In genomic region chr5:148954314-148955060, GRCm38 (mm10) we compare ENCODE assay signal across 13 mouse cellular contexts. TPM values are rescaled to one million over a fixed set of nuclear protein-coding genes. Genes with fewer than 3 reads are reported as not detected.
DNase-seq lines count a peak whose midpoint lies in the region; ATAC-seq and TF ChIP-seq lines count a peak whose summit lies in the region.
"Had no signal": no experiment of that assay in that cellular context is flagged by ENCODE, and none has a peak within 500 bp of the region (broad histone marks: within the 10 kb centered on the region; RNA-seq: fewer than 3 reads in every experiment).

No protein-coding gene starts in this region.

- H3K4me3 ChIP-seq in kidney, adult 2 months (ENCODE audit: insufficient read depth, low read depth, low read length): no peak overlapping the region
- H3K4me3 ChIP-seq in macrophage (ENCODE audit: inconsistent target): no peak overlapping the region
- H3K4me3 ChIP-seq: neural tube, embryonic 13.5 days had no signal

- DNase-seq in adrenal gland, adult (ENCODE audit: inconsistent age in 2 of 2, low spot score in 1 of 2): peak; percentile 61 to 70
- DNase-seq in adrenal gland, postnatal 25 days: no peak
- peak; percentile 54 for DNase-seq in kidney, adult 2 months
- DNase-seq in kidney, adult 18-20 months: no peak
- no peak for DNase-seq in embryo, embryonic 10 days (ENCODE audit: low spot score)
- no peak for DNase-seq in right cerebral cortex, postnatal 36 days (ENCODE audit: low spot score in 2 of 2)
- DNase-seq: kidney, adult 11 months; lung, postnatal 36 days had no signal

- H3K27ac ChIP-seq in kidney, adult 2 months (ENCODE audit: insufficient read depth, low read depth, low read length): peak overlapping the region; percentile 1; the same call in 1 of the 2 replicates
- H3K27ac ChIP-seq in macrophage: peak overlapping the region; percentile 4; the same call in 1 of the 2 replicates
- H3K27ac ChIP-seq: neural tube, embryonic 13.5 days had no signal

- peak; percentile 87 for ATAC-seq in erythroblast, adult 5-6 weeks (replicated peaks; ENCODE audit: low FRiP score, poor library complexity, severe bottlenecking)

- TF ChIP-seq CTCF in kidney, adult 2 months (conservative IDR thresholded peaks at IDR 0.05; ENCODE audit: insufficient read depth, insufficient read length, low read depth, low read length): no peak

- peaks cover 10% of the 10 kb centered on the region; the same call in 1 of the 2 replicates for H3K4me1 ChIP-seq in kidney, adult 2 months (ENCODE audit: control insufficient read depth, insufficient read depth, low read length)

- no peaks in the 10 kb centered on the region for H3K79me2 ChIP-seq in macrophage (ENCODE audit: inconsistent target)

- no peak for TF ChIP-seq POLR2A in kidney, adult 2 months (IDR thresholded peaks at IDR 0.05; ENCODE audit: low read depth, low read length)

- no peaks in the 10 kb centered on the region for H3K27me3 ChIP-seq in kidney, adult 2 months (replicated peaks; ENCODE audit: control insufficient read depth, insufficient read depth, low read length)

- no peaks in the 10 kb centered on the region for H3K36me3 ChIP-seq in kidney, adult 2 months (ENCODE audit: control insufficient read depth, insufficient read depth, low read length)
- no peaks in the 10 kb centered on the region for H3K36me3 ChIP-seq in macrophage (ENCODE audit: inconsistent target)
- H3K36me3 ChIP-seq: neural tube, embryonic 13.5 days had no signal

- 50% methylated on average over 22 of the region's 22 CpGs for WGBS in kidney, adult 2 months
- WGBS in macrophage (ENCODE audit: missing documents): 49% methylated on average over 22 of the region's 22 CpGs

RNA-seq across cellular contexts. Expression of gene Katnal1, which starts 25.4 kb away (rescaled TPM):
- total RNA-seq in adrenal gland, postnatal 25 days (2021): 7.4 and 8.1 TPM in 2 replicates
- polyA plus RNA-seq in kidney, adult 2 months (2012; rRNA removed): 6.6 and 7.5 TPM in 2 replicates
- total RNA-seq in erythroblast, adult 5-6 weeks (2015; ENCODE audit: low replicate concordance): 4.0 and 4.6 TPM in 2 replicates
- total RNA-seq in erythroblast, adult 5-6 weeks (2017; ENCODE audit: low replicate concordance): 9.1 and 10.4 TPM in 2 replicates
- total RNA-seq in macrophage (2018; cell fraction: chromatin; rRNA removed): 10 to 100 TPM in 16 of 26 experiments, 1 to 10 TPM in 10; 1.5 to 34.9 (median 16.2) TPM
- 10 to 100 TPM in 1 of 26 experiments, 1 to 10 TPM in 25; 3.1 to 10.2 (median 8.0) TPM for total RNA-seq in macrophage (2018; cell fraction: cytosol; rRNA removed)
- 10 to 100 TPM in 13 of 26 experiments, 1 to 10 TPM in 13; 3.0 to 22.7 (median 10.0) TPM for total RNA-seq in macrophage (2018; cell fraction: nucleus; rRNA removed)
- polyA plus RNA-seq in macrophage (2018): 4.9 to 7.0 TPM (median 6.9 TPM) in 3 replicates

RNA-seq across cellular contexts. Expression of gene Gm42791, which starts 40.5 kb away (rescaled TPM):
- total RNA-seq in adrenal gland, postnatal 25 days (2021): 6.7 and 7.4 TPM in 2 replicates
- not detected in 2 replicates for polyA plus RNA-seq in kidney, adult 2 months (2012; rRNA removed)
- total RNA-seq in erythroblast, adult 5-6 weeks (2015; ENCODE audit: low replicate concordance): 1.9 TPM in 1 of 2 replicates, not detected in the other
- total RNA-seq in erythroblast, adult 5-6 weeks (2017; ENCODE audit: low replicate concordance): 14.2 TPM in 1 of 2 replicates, not detected in the other
- total RNA-seq in macrophage (2018; cell fraction: chromatin; rRNA removed): 1 to 10 TPM in 17 of 26 experiments, not detected in 9; 1.7 to 9.9 (median 2.6) TPM
- total RNA-seq in macrophage (2018; cell fraction: cytosol; rRNA removed): under 1 TPM in 5 of 26 experiments, not detected in 21; 0.32 to 0.88 (median 0.40) TPM
- total RNA-seq in macrophage (2018; cell fraction: nucleus; rRNA removed): not detected
- 1.1 TPM in 1 of 3 replicates, not detected in the others for polyA plus RNA-seq in macrophage (2018)
- polyA plus RNA-seq: forebrain, embryonic 11.5 days; heart, embryonic 14.5 days had no signal

Comparison
In these comparisons a context has a peak if more than half of its experiments do, and no peak if none do; other contexts are left out.
1. DNase-seq: peak in adrenal gland, adult (2 of 2) and kidney, adult 2 months (single experiment); none in adrenal gland, postnatal 25 days (single experiment), kidney, adult 18-20 months (single experiment), embryo, embryonic 10 days (single experiment) and right cerebral cortex, postnatal 36 days (0 of 2).